Mouse (Mus musculus): Measurements from ENCODE around the gene Hivep3. TPM values are rescaled to one million over a fixed set of nuclear protein-coding genes. Genes with fewer than 3 reads are reported as not detected.

The Hivep3 gene
- polyA plus RNA-seq, 2 experiments: 3.8 to 5.1 TPM

GRCm38 (mm10) chr4:120000881-120001280 is 267.3 kb downstream of the Hivep3 start:
- Histone ChIP-seq H3K4me3 (replicated peaks; ENCODE audit: low read length) (no peak overlapping the region), H3K4me2 (replicated peaks; ENCODE audit: low read depth, low read length, severe bottlenecking) (no peak overlapping the region), H3K27me3 (ENCODE audit: control insufficient read depth, insufficient read depth, low read length) (no peaks in the 10 kb centered on the region), H3K4me1 (ENCODE audit: control insufficient read depth, insufficient read depth, low read length) (no peaks in the 10 kb centered on the region), H3K27ac (replicated peaks; ENCODE audit: low read depth, low read length) (no peak overlapping the region), H3K9ac (ENCODE audit: low read depth, low read length, severe bottlenecking) (no peak overlapping the region), H3K36me3 (ENCODE audit: control insufficient read depth, insufficient read depth, low read length) (no peaks in the 10 kb centered on the region), H3K9me3 (ENCODE audit: control insufficient read depth, low read length) (no peaks in the 10 kb centered on the region)
- DNase-seq (ENCODE audit: low spot score) (no peak), ATAC-seq (ENCODE audit: low FRiP score, low read depth) (no peak)
- no peak for TF ChIP-seq POLR2A (IDR thresholded peaks at IDR 0.05; ENCODE audit: borderline replicate concordance, extremely low read depth, insufficient read depth, insufficient read length)
- 69% methylated on average over 7 of the region's 7 CpGs for WGBS

- H3K36me3 ChIP-seq (ENCODE audit: control insufficient read depth, insufficient read depth, low read length): no peaks in the 10 kb centered on the region
- H3K4me1 ChIP-seq (ENCODE audit: control insufficient read depth, insufficient read depth, low read length): no peaks in the 10 kb centered on the region
- H3K9ac ChIP-seq (ENCODE audit: low read depth, low read length, severe bottlenecking): no peak overlapping the region
- no peak for TF ChIP-seq POLR2A (IDR thresholded peaks at IDR 0.05; ENCODE audit: borderline replicate concordance, extremely low read depth, insufficient read depth, insufficient read length)
- no peak overlapping the region for H3K27ac ChIP-seq (replicated peaks; ENCODE audit: low read depth, low read length)
- no peaks in the 10 kb centered on the region for H3K27me3 ChIP-seq (ENCODE audit: control insufficient read depth, insufficient read depth, low read length)
- WGBS: 43% methylated on average over 3 of the region's 3 CpGs
- no peaks in the 10 kb centered on the region for H3K9me3 ChIP-seq (ENCODE audit: control insufficient read depth, low read length)
- H3K4me2 ChIP-seq (replicated peaks; ENCODE audit: low read depth, low read length, severe bottlenecking): no peak overlapping the region
- ATAC-seq (ENCODE audit: low FRiP score, low read depth) (no peak), DNase-seq (ENCODE audit: low spot score) (no peak)
- no peak overlapping the region for H3K4me3 ChIP-seq (replicated peaks; ENCODE audit: low read length)
Observed at GRCm38 (mm10) chr4:120003006-120003405, 269.4 kb downstream of the Hivep3 start.

GRCm38 (mm10) chr4:120006046-120006445 is 272.5 kb downstream of the Hivep3 start:
- H3K4me2 ChIP-seq (replicated peaks; ENCODE audit: low read depth, low read length, severe bottlenecking): no peak overlapping the region
- H3K4me3 ChIP-seq (replicated peaks; ENCODE audit: low read length): no peak overlapping the region
- H3K27ac ChIP-seq (replicated peaks; ENCODE audit: low read depth, low read length): no peak overlapping the region
- H3K4me1 ChIP-seq (ENCODE audit: control insufficient read depth, insufficient read depth, low read length): no peaks in the 10 kb centered on the region
- TF ChIP-seq POLR2A (IDR thresholded peaks at IDR 0.05; ENCODE audit: borderline replicate concordance, extremely low read depth, insufficient read depth, insufficient read length): no peak
- no peaks in the 10 kb centered on the region for H3K36me3 ChIP-seq (ENCODE audit: control insufficient read depth, insufficient read depth, low read length)
- WGBS: 62% methylated on average over 6 of the region's 6 CpGs
- no peak overlapping the region for H3K9ac ChIP-seq (ENCODE audit: low read depth, low read length, severe bottlenecking)
- H3K27me3 ChIP-seq (ENCODE audit: control insufficient read depth, insufficient read depth, low read length): no peaks in the 10 kb centered on the region
- H3K9me3 ChIP-seq (ENCODE audit: control insufficient read depth, low read length): no peaks in the 10 kb centered on the region
- DNase-seq (ENCODE audit: low spot score): no peak
- ATAC-seq (ENCODE audit: low FRiP score, low read depth): no peak

GRCm38 (mm10) chr4:120007889-120008288 is 274.3 kb downstream of the Hivep3 start:
- no peak overlapping the region for H3K4me3 ChIP-seq (replicated peaks; ENCODE audit: low read length)
- DNase-seq (ENCODE audit: low spot score) (no peak), ATAC-seq (ENCODE audit: low FRiP score, low read depth) (no peak)
- WGBS: 65% methylated on average over 3 of the region's 3 CpGs
- H3K4me1 ChIP-seq (ENCODE audit: control insufficient read depth, insufficient read depth, low read length): no peaks in the 10 kb centered on the region; the same call in 1 of the 2 replicates
- H3K27me3 ChIP-seq (ENCODE audit: control insufficient read depth, insufficient read depth, low read length): no peaks in the 10 kb centered on the region
- H3K4me2 ChIP-seq (replicated peaks; ENCODE audit: low read depth, low read length, severe bottlenecking): no peak overlapping the region
- no peak overlapping the region for H3K9ac ChIP-seq (ENCODE audit: low read depth, low read length, severe bottlenecking)
- H3K27ac ChIP-seq (replicated peaks; ENCODE audit: low read depth, low read length): no peak overlapping the region
- no peak for TF ChIP-seq POLR2A (IDR thresholded peaks at IDR 0.05; ENCODE audit: borderline replicate concordance, extremely low read depth, insufficient read depth, insufficient read length)
- H3K36me3 ChIP-seq (ENCODE audit: control insufficient read depth, insufficient read depth, low read length): no peaks in the 10 kb centered on the region
- no peaks in the 10 kb centered on the region for H3K9me3 ChIP-seq (ENCODE audit: control insufficient read depth, low read length)

GRCm38 (mm10) chr4:120009151-120009550 is 275.6 kb downstream of the Hivep3 start:
- WGBS: 74% methylated on average over 2 of the region's 2 CpGs
- no peaks in the 10 kb centered on the region for H3K9me3 ChIP-seq (ENCODE audit: control insufficient read depth, low read length)
- H3K36me3 ChIP-seq (ENCODE audit: control insufficient read depth, insufficient read depth, low read length): no peaks in the 10 kb centered on the region

GRCm38 (mm10) chr4:120011788-120012187 is 278.2 kb downstream of the Hivep3 start:
- Histone ChIP-seq H3K4me3 (replicated peaks; ENCODE audit: low read length) (no peak overlapping the region), H3K27me3 (ENCODE audit: control insufficient read depth, insufficient read depth, low read length) (no peaks in the 10 kb centered on the region), H3K9me3 (ENCODE audit: control insufficient read depth, low read length) (no peaks in the 10 kb centered on the region), H3K9ac (ENCODE audit: low read depth, low read length, severe bottlenecking) (no peak overlapping the region), H3K4me2 (replicated peaks; ENCODE audit: low read depth, low read length, severe bottlenecking) (no peak overlapping the region), H3K4me1 (ENCODE audit: control insufficient read depth, insufficient read depth, low read length) (no peaks in the 10 kb centered on the region; the same call in 1 of the 2 replicates), H3K36me3 (ENCODE audit: control insufficient read depth, insufficient read depth, low read length) (no peaks in the 10 kb centered on the region), H3K27ac (replicated peaks; ENCODE audit: low read depth, low read length) (no peak overlapping the region)
- WGBS: 72% methylated on average over 10 of the region's 10 CpGs
- ATAC-seq (ENCODE audit: low FRiP score, low read depth) (no peak), DNase-seq (ENCODE audit: low spot score) (no peak)
- TF ChIP-seq POLR2A (IDR thresholded peaks at IDR 0.05; ENCODE audit: borderline replicate concordance, extremely low read depth, insufficient read depth, insufficient read length): no peak

More at GRCm38 (mm10) chr4:120009151-120009550, 275.6 kb downstream of the Hivep3 start:
- Histone ChIP-seq H3K4me1 (ENCODE audit: control insufficient read depth, insufficient read depth, low read length) (no peaks in the 10 kb centered on the region; the same call in 1 of the 2 replicates), H3K4me2 (replicated peaks; ENCODE audit: low read depth, low read length, severe bottlenecking) (no peak overlapping the region), H3K27me3 (ENCODE audit: control insufficient read depth, insufficient read depth, low read length) (no peaks in the 10 kb centered on the region), H3K9ac (ENCODE audit: low read depth, low read length, severe bottlenecking) (no peak overlapping the region), H3K27ac (replicated peaks; ENCODE audit: low read depth, low read length) (no peak overlapping the region), H3K4me3 (replicated peaks; ENCODE audit: low read length) (no peak overlapping the region)
- ATAC-seq (ENCODE audit: low FRiP score, low read depth) (no peak), DNase-seq (ENCODE audit: low spot score) (no peak)
- no peak for TF ChIP-seq POLR2A (IDR thresholded peaks at IDR 0.05; ENCODE audit: borderline replicate concordance, extremely low read depth, insufficient read depth, insufficient read length)
